Mouse (Mus musculus): Measurements from ENCODE around the gene Sim2.

Sim2 gene

GRCm38 (mm10) chr16:94078318-94079074 is 6.2 kb upstream of the Sim2 start:
- DNase-seq (ENCODE audit: low spot score in 2 of 2), result no peak

- no peak for DNase-seq (ENCODE audit: low spot score in 2 of 2)
Observed at GRCm38 (mm10) chr16:94079075-94079855, 5.5 kb upstream of the Sim2 start.

- DNase-seq (ENCODE audit: low spot score in 2 of 2), result no peak
Observed at GRCm38 (mm10) chr16:94079856-94080555, 4.7 kb upstream of the Sim2 start.

GRCm38 (mm10) chr16:94081596-94081995 is 3.1 kb upstream of the Sim2 start:
- no peak for DNase-seq (ENCODE audit: low spot score in 2 of 2)

- DNase-seq (ENCODE audit: low spot score in 2 of 2), result no peak
Observed at GRCm38 (mm10) chr16:94081996-94082708, 2.6 kb upstream of the Sim2 start.

GRCm38 (mm10) chr16:94082960-94083847 is 1.5 kb upstream of the Sim2 start:
- no peak for DNase-seq (ENCODE audit: low spot score in 2 of 2)

- DNase-seq (ENCODE audit: low spot score in 2 of 2), result no peak
Observed at GRCm38 (mm10) chr16:94083848-94084525, 744 bp upstream of the Sim2 start.

GRCm38 (mm10) chr16:94085603-94086285 is 1.0 kb downstream of the Sim2 start:
- DNase-seq (ENCODE audit: low spot score in 2 of 2), result no peak

- no peak for DNase-seq (ENCODE audit: low spot score in 2 of 2)
Observed at GRCm38 (mm10) chr16:94086701-94087569, 2.2 kb downstream of the Sim2 start.

GRCm38 (mm10) chr16:94087570-94088225 is 3.0 kb downstream of the Sim2 start:
- no peak for DNase-seq (ENCODE audit: low spot score in 2 of 2)

GRCm38 (mm10) chr16:94088226-94088748 is 3.6 kb downstream of the Sim2 start:
- DNase-seq (ENCODE audit: low spot score in 2 of 2), result no peak

- DNase-seq (ENCODE audit: low spot score in 2 of 2), result no peak
Observed at GRCm38 (mm10) chr16:94088819-94089692, 4.3 kb downstream of the Sim2 start.

- DNase-seq (ENCODE audit: low spot score in 2 of 2), result no peak
Observed at GRCm38 (mm10) chr16:94092511-94093150, 7.9 kb downstream of the Sim2 start.

- DNase-seq (ENCODE audit: low spot score in 2 of 2), result no peak
Observed at GRCm38 (mm10) chr16:94093151-94093863, 8.6 kb downstream of the Sim2 start.

- DNase-seq (ENCODE audit: low spot score in 2 of 2), result no peak
Observed at GRCm38 (mm10) chr16:94094251-94095108, 9.7 kb downstream of the Sim2 start.

All from right cerebral cortex, postnatal 10 days (tissue).